Mouse (Mus musculus) MEL (cell line): ENCODE data around the gene Mrpl11.

Experiments used
- CTCF ChIP-seq, 3 experiments: IDR thresholded peaks in 2 of 3; conservative IDR thresholded peaks in 1 of 3; 2 replicates each; pipeline ENCODE4 v1.5.1; 2011 to 2012; ENCODE audit warnings: low read length in 3 of 3, low read depth in 2 of 3, mild to moderate bottlenecking in 2 of 3, improper control_type of control experiment in 1 of 3, inconsistent platforms in 1 of 3, mixed read lengths in 1 of 3, moderate library complexity in 1 of 3; ENCODE audit not compliant: control insufficient read depth in 1 of 3, insufficient read depth in 1 of 3, poor library complexity in 1 of 3, severe bottlenecking in 1 of 3
- HCFC1 ChIP-seq: IDR thresholded peaks from 2 replicates; pipeline ENCODE4 v1.6.1; 2012; ENCODE audit warnings: low read depth, mild to moderate bottlenecking, inconsistent platforms, low read length, improper control_type of control experiment, moderate library complexity
- TCF12 ChIP-seq: IDR thresholded peaks from 2 replicates; pipeline ENCODE4 v1.6.1; 2014; ENCODE audit warnings: low read depth, mild to moderate bottlenecking, inconsistent platforms, low read length, improper control_type of control experiment, moderate library complexity

- no peak for TF ChIP-seq HCFC1
- no peak for TF ChIP-seq TCF12
- no peak for TF ChIP-seq CTCF (IDR thresholded peaks at IDR 0.05 in 2 of 3, conservative IDR thresholded peaks at IDR 0.05 in 1 of 3; ENCODE audit: control insufficient read depth in 1 of 3, insufficient read depth in 1 of 3, low read depth in 2 of 3, low read length in 3 of 3, poor library complexity in 1 of 3, severe bottlenecking in 1 of 3)
Measured at GRCm38 (mm10) chr19:5013138-5013537, 51.2 kb downstream of the Mrpl11 start.
